In the genomic region with DNA sequence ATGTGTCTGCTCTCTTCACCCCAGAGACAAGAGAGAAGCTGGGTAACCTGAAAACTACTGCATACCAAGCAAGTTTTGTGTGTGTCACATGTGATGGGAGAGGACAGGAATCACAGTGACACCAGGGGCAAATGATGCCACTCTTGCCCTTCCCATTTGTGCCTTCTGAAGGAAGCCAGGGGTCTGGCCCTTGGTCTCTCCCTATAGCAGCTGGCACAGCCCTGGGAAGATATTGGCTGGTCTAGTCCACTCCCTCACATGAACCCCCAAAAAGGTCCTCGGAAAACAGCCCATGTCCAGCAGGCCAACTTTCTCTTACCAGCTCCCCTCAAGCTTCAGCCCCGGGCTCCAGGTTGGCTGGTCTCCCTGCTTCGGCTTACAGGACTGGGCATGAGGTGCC, we compare ENCODE assay signal across 23 mouse cellular contexts. TPM values are rescaled to one million over a fixed set of nuclear protein-coding genes. Genes with fewer than 3 reads are reported as not detected.
DNase-seq lines count a peak whose midpoint lies in the region; ATAC-seq lines count a peak whose summit lies in the region.
"Had no signal": no experiment of that assay in that cellular context is flagged by ENCODE, and none has a peak within 500 bp of the region (broad histone marks: within the 10 kb centered on the region; RNA-seq: fewer than 3 reads in every experiment).

No protein-coding gene starts in this region.

- H3K9me3 ChIP-seq in kidney, embryonic 14.5 days (ENCODE audit: control insufficient read depth, low read length) = no peaks in the 10 kb centered on the region
- H3K9me3 ChIP-seq in midbrain, embryonic 10.5 days (replicated peaks) = no peaks in the 10 kb centered on the region
- H3K9me3 ChIP-seq in midbrain, embryonic 15.5 days = no peaks in the 10 kb centered on the region
- no peaks in the 10 kb centered on the region for H3K9me3 ChIP-seq in neural tube, embryonic 15.5 days (replicated peaks)
- H3K9me3 ChIP-seq: forebrain, embryonic 10.5 days; forebrain, embryonic 15.5 days; G1E; heart, embryonic 10.5 days; heart, embryonic 13.5 days had no signal

- no peaks in the 10 kb centered on the region for H3K4me1 ChIP-seq in kidney, embryonic 14.5 days (ENCODE audit: control insufficient read depth, insufficient read depth, low read length)
- H3K4me1 ChIP-seq in midbrain, embryonic 10.5 days = peaks cover 24% of the 10 kb centered on the region
- peaks cover 14% of the 10 kb centered on the region for H3K4me1 ChIP-seq in midbrain, embryonic 15.5 days
- H3K4me1 ChIP-seq in neural tube, embryonic 15.5 days = peaks cover 18% of the 10 kb centered on the region
- H3K4me1 ChIP-seq: forebrain, embryonic 15.5 days; heart, embryonic 13.5 days had no signal

- WGBS in kidney, embryonic 14.5 days = 67% methylated on average over 3 of the region's 3 CpGs
- 65% methylated on average over 3 of the region's 3 CpGs for WGBS in midbrain, embryonic 10.5 days
- 68% methylated on average over 3 of the region's 3 CpGs for WGBS in midbrain, embryonic 15.5 days
- 78% methylated on average over 3 of the region's 3 CpGs for WGBS in neural tube, embryonic 15.5 days

- H3K4me2 ChIP-seq in kidney, embryonic 14.5 days (replicated peaks; ENCODE audit: low read depth, low read length) = no peak overlapping the region
- H3K4me2 ChIP-seq in midbrain, embryonic 15.5 days = no peak overlapping the region
- no peak overlapping the region for H3K4me2 ChIP-seq in neural tube, embryonic 15.5 days
- H3K4me2 ChIP-seq: forebrain, embryonic 15.5 days; heart, embryonic 13.5 days had no signal

- H3K9ac ChIP-seq in kidney, embryonic 14.5 days (ENCODE audit: low read depth, low read length) = no peak overlapping the region
- H3K9ac ChIP-seq in midbrain, embryonic 15.5 days = no peak overlapping the region
- H3K9ac ChIP-seq in neural tube, embryonic 15.5 days (replicated peaks) = no peak overlapping the region
- H3K9ac ChIP-seq: forebrain, embryonic 15.5 days; heart, embryonic 13.5 days had no signal

- intact Hi-C loops in heart, postnatal 14 days (cut with DNase I) = no loop called here

- H3K4me3 ChIP-seq in kidney, embryonic 14.5 days (ENCODE audit: low read length) = no peak overlapping the region
- H3K4me3 ChIP-seq in midbrain, embryonic 10.5 days = no peak overlapping the region
- H3K4me3 ChIP-seq in midbrain, embryonic 15.5 days = no peak overlapping the region
- H3K4me3 ChIP-seq in neural tube, embryonic 15.5 days (replicated peaks) = no peak overlapping the region
- H3K4me3 ChIP-seq: forebrain, embryonic 10.5 days; forebrain, embryonic 15.5 days; heart, adult 2 months; heart, embryonic 10.5 days; heart, embryonic 13.5 days had no signal

- H3K36me3 ChIP-seq in kidney, embryonic 14.5 days (ENCODE audit: control insufficient read depth, insufficient read depth, low read length) = no peaks in the 10 kb centered on the region
- peaks cover 5% of the 10 kb centered on the region; the same call in 1 of the 2 replicates for H3K36me3 ChIP-seq in midbrain, embryonic 10.5 days
- H3K36me3 ChIP-seq in midbrain, embryonic 15.5 days (replicated peaks) = no peaks in the 10 kb centered on the region
- peaks cover 17% of the 10 kb centered on the region; the same call in 1 of the 2 replicates for H3K36me3 ChIP-seq in neural tube, embryonic 15.5 days
- H3K36me3 ChIP-seq: G1E had no signal

- peak; percentile 25; the same call in 1 of the 2 replicates for ATAC-seq in kidney, embryonic 14.5 days (ENCODE audit: low FRiP score, low TSS enrichment)
- no peak; the same call in 1 of the 2 replicates for ATAC-seq in midbrain, embryonic 15.5 days (replicated peaks)
- 0 out of 2 replicates have a peak, but pooled peaks have one; percentile 31 for ATAC-seq in neural tube, embryonic 15.5 days (ENCODE audit: low FRiP score)
- ATAC-seq: forebrain, embryonic 15.5 days had no signal

- no peak overlapping the region for H3K27ac ChIP-seq in kidney, embryonic 14.5 days (ENCODE audit: low read depth, low read length)
- peak overlapping the region; percentile 42; the same call in 1 of the 2 replicates for H3K27ac ChIP-seq in midbrain, embryonic 10.5 days (replicated peaks)
- H3K27ac ChIP-seq in midbrain, embryonic 15.5 days = no peak overlapping the region
- H3K27ac ChIP-seq in neural tube, embryonic 15.5 days (replicated peaks) = peak overlapping the region; percentile 58; the same call in 1 of the 2 replicates
- H3K27ac ChIP-seq: forebrain, embryonic 10.5 days; forebrain, embryonic 15.5 days; heart, adult 2 months; heart, embryonic 10.5 days; heart, embryonic 13.5 days had no signal

- peak; percentile 67 for DNase-seq in heart, adult 11 months
- DNase-seq in heart, postnatal 14 days = no peak
- no peak for DNase-seq in kidney, adult 18-20 months
- DNase-seq in midbrain, embryonic 10.5 days (ENCODE audit: low spot score) = no peak
- no peak for DNase-seq in neural tube, embryonic 10.5 days (ENCODE audit: extremely low spot score, low spot score)
- DNase-seq: adrenal gland, postnatal 10 days; adrenal gland, postnatal 36 days; B cell, adult 2 months; cerebellum, adult 18-20 months; cerebellum, adult 9-10 months; cerebellum, postnatal 14 days; gastrocnemius, postnatal 25 days; heart, adult 2 months had no signal

- H3K27me3 ChIP-seq in kidney, embryonic 14.5 days (ENCODE audit: control insufficient read depth, insufficient read depth, low read length) = no peaks in the 10 kb centered on the region
- no peaks in the 10 kb centered on the region for H3K27me3 ChIP-seq in midbrain, embryonic 10.5 days (ENCODE audit: low read depth, poor library complexity, severe bottlenecking)
- no peaks in the 10 kb centered on the region for H3K27me3 ChIP-seq in midbrain, embryonic 15.5 days (replicated peaks)
- H3K27me3 ChIP-seq in neural tube, embryonic 15.5 days (replicated peaks) = no peaks in the 10 kb centered on the region
- H3K27me3 ChIP-seq: CH12.LX; forebrain, embryonic 15.5 days; heart, embryonic 13.5 days; Patski had no signal

RNA-seq across cellular contexts. Expression of a gene that starts 45.3 kb away (rescaled TPM):
- 10 to 100 TPM; 45.8 to 48.2 TPM for total RNA-seq in heart, postnatal 14 days (2021)
- 96.3 and 112 TPM in 2 replicates for polyA plus RNA-seq in kidney, embryonic 14.5 days (2014; fragmentation: Nextera tagmentation; extraction: Ambion mirVana)
- 80.2 and 82.2 TPM in 2 replicates for polyA plus RNA-seq in midbrain, embryonic 10.5 days (2016; fragmentation: Nextera tagmentation; extraction: Ambion mirVana)
- 58.0 and 59.2 TPM in 2 replicates for polyA plus RNA-seq in midbrain, embryonic 15.5 days (2015; fragmentation: Nextera tagmentation; extraction: Ambion mirVana)
- 57.5 and 63.9 TPM in 2 replicates for polyA plus RNA-seq in neural tube, embryonic 15.5 days (2015; fragmentation: Nextera tagmentation; extraction: Ambion mirVana)

Comparison
In these comparisons a context has a peak if more than half of its experiments do, and no peak if none do; other contexts are left out.
1. H3K27ac ChIP-seq: peak in midbrain, embryonic 10.5 days (single experiment) and neural tube, embryonic 15.5 days (single experiment); none in kidney, embryonic 14.5 days (single experiment) and midbrain, embryonic 15.5 days (single experiment).